Mouse (Mus musculus): ENCODE measurements around the gene Sfxn1.

Sfxn1 gene

GRCm38 (mm10) chr13:54143788-54144187 lies 72.1 kb downstream of the Sfxn1 start:
- DNase-seq = no peak

GRCm38 (mm10) chr13:54144624-54145023 lies 73.0 kb downstream of the Sfxn1 start:
- no peak for DNase-seq

GRCm38 (mm10) chr13:54147328-54147727 lies 75.7 kb downstream of the Sfxn1 start:
- no peak for DNase-seq

GRCm38 (mm10) chr13:54152421-54152820 lies 80.8 kb downstream of the Sfxn1 start:
- DNase-seq = no peak

- DNase-seq = no peak
These were observed 81.2 kb downstream of the Sfxn1 start for GRCm38 (mm10) chr13:54152911-54153310.

GRCm38 (mm10) chr13:54153672-54154218 lies 82.1 kb downstream of the Sfxn1 start:
- DNase-seq = no peak

- no peak for DNase-seq
These were observed 84.2 kb downstream of the Sfxn1 start for GRCm38 (mm10) chr13:54155822-54156221.

All from cerebellum, adult 9-10 months (tissue).